Mouse (Mus musculus) MEL (cell line): ENCODE results near the gene Tuba1a.

ENCODE experiments used
- BHLHE40 ChIP-seq: IDR thresholded peaks from 2 replicates; pipeline ENCODE4 v1.6.1; 2012; ENCODE audit warnings: low read depth, mild to moderate bottlenecking, inconsistent platforms, low read length, improper control_type of control experiment, borderline replicate concordance
- CTCF ChIP-seq, 3 experiments: IDR thresholded peaks in 2 of 3; conservative IDR thresholded peaks in 1 of 3; 2 replicates each; pipeline ENCODE4 v1.5.1; 2011 to 2012; ENCODE audit warnings: low read length in 3 of 3, low read depth in 2 of 3, mild to moderate bottlenecking in 2 of 3, improper control_type of control experiment in 1 of 3, inconsistent platforms in 1 of 3, mixed read lengths in 1 of 3, moderate library complexity in 1 of 3; ENCODE audit not compliant: control insufficient read depth in 1 of 3, insufficient read depth in 1 of 3, poor library complexity in 1 of 3, severe bottlenecking in 1 of 3
- E2F4 ChIP-seq: IDR thresholded peaks from 2 replicates; pipeline ENCODE4 v1.6.1; 2011; ENCODE audit warnings: low read depth, low read length, improper control_type of control experiment, borderline replicate concordance
- GATA1 ChIP-seq: IDR thresholded peaks from 2 replicates; pipeline ENCODE4 v1.6.1; 2011; ENCODE audit warnings: low read depth, low read length, improper control_type of control experiment
- JUND ChIP-seq: IDR thresholded peaks from 2 replicates; pipeline ENCODE4 v1.6.1; 2011; ENCODE audit warnings: low read depth, mild to moderate bottlenecking, improper control_type of control experiment, low read length
- MEF2A ChIP-seq: IDR thresholded peaks from 2 replicates; pipeline ENCODE4 v1.6.1; 2014; ENCODE audit warnings: low read depth, mild to moderate bottlenecking, inconsistent platforms, low read length, improper control_type of control experiment; ENCODE audit not compliant: poor library complexity, insufficient replicate concordance, severe bottlenecking; ENCODE audit errors: extremely low read depth
- POLR2A ChIP-seq, 2 experiments: IDR thresholded peaks; 2 replicates each; pipeline ENCODE4 v1.6.1; 2011 to 2012; ENCODE audit warnings: low read length in 2 of 2, mild to moderate bottlenecking in 2 of 2, control low read depth in 1 of 2, improper control_type of control experiment in 1 of 2, low read depth in 1 of 2, moderate library complexity in 1 of 2; ENCODE audit not compliant: control insufficient read depth in 1 of 2, insufficient read depth in 1 of 2, poor library complexity in 1 of 2
- RCOR1 ChIP-seq: IDR thresholded peaks from 2 replicates; pipeline ENCODE4 v1.6.1; 2012; ENCODE audit warnings: low read depth, mild to moderate bottlenecking, inconsistent platforms, low read length, improper control_type of control experiment
- ZMIZ1 ChIP-seq: IDR thresholded peaks from 2 replicates; pipeline ENCODE4 v1.6.1; 2012; ENCODE audit warnings: low read depth, mild to moderate bottlenecking, inconsistent platforms, low read length, improper control_type of control experiment, moderate library complexity

DNA sequence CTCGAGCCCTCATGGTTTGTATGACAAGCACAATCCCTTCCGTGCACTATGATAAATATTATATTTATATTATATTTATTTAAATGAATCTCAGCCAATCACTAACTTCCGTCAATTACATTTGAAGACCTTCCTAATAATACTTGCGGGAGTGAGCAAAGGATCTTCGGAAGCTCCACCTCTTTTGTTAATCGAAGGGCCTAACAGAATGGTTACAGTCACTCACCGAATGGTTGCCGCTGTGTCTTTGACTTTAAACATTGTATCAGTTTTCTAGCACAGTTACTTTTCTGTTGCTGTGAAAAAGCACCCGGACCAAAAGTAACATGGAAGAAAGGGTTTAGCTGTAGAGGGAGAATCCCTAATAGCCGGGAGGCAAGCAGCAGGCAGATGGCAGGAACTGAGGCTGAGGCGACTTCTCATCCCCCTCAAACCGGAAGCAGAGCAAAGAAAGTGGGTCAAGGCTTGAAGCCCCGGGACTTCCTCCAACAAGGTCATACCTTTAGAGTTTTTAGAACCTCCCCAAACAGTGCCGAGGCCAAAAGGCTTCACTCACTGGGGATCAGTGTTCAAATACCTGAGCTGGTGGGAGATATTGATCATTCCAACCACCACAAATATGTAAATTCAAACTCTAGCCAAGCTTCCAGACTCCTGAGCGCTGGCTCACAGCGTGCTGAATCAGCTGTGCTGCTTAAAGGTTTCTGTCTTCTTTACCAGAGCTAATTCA is 16.0 kb upstream of the Tuba1a start:
- TF ChIP-seq RCOR1, result no peak
- no peak for TF ChIP-seq MEF2A
- TF ChIP-seq CTCF (IDR thresholded peaks at IDR 0.05 in 2 of 3, conservative IDR thresholded peaks at IDR 0.05 in 1 of 3; ENCODE audit: control insufficient read depth in 1 of 3, insufficient read depth in 1 of 3, low read depth in 2 of 3, low read length in 3 of 3, poor library complexity in 1 of 3, severe bottlenecking in 1 of 3), result no peak
- no peak for TF ChIP-seq JUND
- no peak for TF ChIP-seq E2F4
- no peak for TF ChIP-seq BHLHE40
- TF ChIP-seq GATA1, result no peak
- TF ChIP-seq ZMIZ1, result no peak
- no peak for TF ChIP-seq POLR2A (IDR thresholded peaks at IDR 0.05; ENCODE audit: control insufficient read depth in 1 of 2, insufficient read depth in 1 of 2, low read depth in 1 of 2, low read length in 2 of 2, poor library complexity in 1 of 2)
